Mouse (Mus musculus) neural tube, embryonic 11.5 days (tissue): Measurements from ENCODE around the gene Resp18. TPM values are rescaled to one million over a fixed set of nuclear protein-coding genes. Genes with fewer than 3 reads are reported as not detected.
A peak's percentile ranks its signal among the peaks of the same experiment; 100 is the strongest.

Source experiments
- ATAC-seq: fragments of 200-750 bp; cut with Nextera tagmentation; 2 replicates; pipeline ENCODE4 v1.8.0; 2017; ENCODE audit warnings: moderate number of reproducible peaks, mild to moderate bottlenecking, moderate TSS enrichment, moderate library complexity; ENCODE audit not compliant: insufficient read depth, low FRiP score, low TSS enrichment
- DNase-seq: peaks from one replicate; pipeline ENCODE4 v3.0.0-alpha.2; 2015; ENCODE audit warnings: low spot score
- H3K27ac ChIP-seq: fragments of 300-500 bp; sonication (generic); 2 replicates; pipeline ENCODE4 v1.5.1; 2014; ENCODE audit warnings: low read depth, mild to moderate bottlenecking, low read length
- H3K27me3 ChIP-seq: fragments of 300-500 bp; sonication (generic); 2 replicates; pipeline ENCODE4 v1.6.1; 2014; ENCODE audit warnings: mild to moderate bottlenecking, low read length, mixed read lengths; ENCODE audit not compliant: control insufficient read depth, insufficient read depth
- H3K36me3 ChIP-seq: fragments of 300-500 bp; sonication (generic); 2 replicates; pipeline ENCODE4 v1.6.1; 2014; ENCODE audit warnings: mild to moderate bottlenecking, low read length, moderate library complexity, mixed read lengths; ENCODE audit not compliant: control insufficient read depth, insufficient read depth
- H3K4me1 ChIP-seq: fragments of 300-500 bp; sonication (generic); 2 replicates; pipeline ENCODE4 v1.6.1; 2014; ENCODE audit warnings: low read length, mixed read lengths; ENCODE audit not compliant: control insufficient read depth, insufficient read depth
- H3K4me2 ChIP-seq: fragments of 300-500 bp; sonication (generic); 2 replicates; pipeline ENCODE4 v1.6.1; 2014; ENCODE audit warnings: low read depth, mild to moderate bottlenecking, moderate library complexity
- H3K4me3 ChIP-seq: fragments of 300-500 bp; sonication (generic); 2 replicates; pipeline ENCODE4 v1.5.1; 2014; ENCODE audit warnings: low read depth, low read length
- H3K9ac ChIP-seq: fragments of 300-500 bp; sonication (generic); 2 replicates; pipeline ENCODE4 v1.6.1; 2014; ENCODE audit warnings: mild to moderate bottlenecking, low read length
- H3K9me3 ChIP-seq: fragments of 300-500 bp; sonication (generic); 2 replicates; pipeline ENCODE4 v1.6.1; 2016; ENCODE audit warnings: low read length; ENCODE audit not compliant: control insufficient read depth
- WGBS: fragments of 180-500 bp; shearing (Covaris S2); extraction: QIAGEN DNeasy Blood & Tissue Kit; methylation state at CpG from one replicate; pipeline ENCODE4 v1.1.7; 2014; 5-methylcytosine and 5-hydroxymethylcytosine counted together
- polyA plus RNA-seq: library from polyadenylated mRNA; unstranded; fragments of >200 nt; fragmentation: Nextera tagmentation; extraction: Ambion mirVana; gene quantifications from 2 replicates; pipeline ENCODE4 v1.2.1, GENCODE M21; 2014

Gene Resp18
- polyA plus RNA-seq, 1 experiment from 2014 or later, result 35.0 TPM

- DNase-seq, result no peak
Measured at GRCm38 (mm10) chr1:75255516-75256046, 22.6 kb downstream of the Resp18 start.

GRCm38 (mm10) chr1:75254625-75255013, 23.6 kb downstream of the Resp18 start:
- H3K9me3 ChIP-seq, result no peaks in the 10 kb centered on the region
- 73% methylated on average over 8 of the region's 8 CpGs for WGBS
- H3K4me1 ChIP-seq, result peaks cover 2% of the 10 kb centered on the region; the same call in 1 of the 2 replicates
- no peak overlapping the region for H3K4me3 ChIP-seq
- no peak overlapping the region for H3K27ac ChIP-seq
- H3K36me3 ChIP-seq, result no peaks in the 10 kb centered on the region
- H3K4me2 ChIP-seq, result no peak overlapping the region
- H3K9ac ChIP-seq, result no peak overlapping the region
- H3K27me3 ChIP-seq, result no peaks in the 10 kb centered on the region
- no peak for ATAC-seq
- no peak for DNase-seq

More at GRCm38 (mm10) chr1:75255516-75256046, 22.6 kb downstream of the Resp18 start:
- Histone ChIP-seq H3K36me3 (no peaks in the 10 kb centered on the region), H3K27me3 (no peaks in the 10 kb centered on the region), H3K4me1 (peaks cover 2% of the 10 kb centered on the region; the same call in 1 of the 2 replicates), H3K9me3 (no peaks in the 10 kb centered on the region), H3K27ac (no peak overlapping the region), H3K4me2 (no peak overlapping the region), H3K9ac (no peak overlapping the region), H3K4me3 (no peak overlapping the region)
- 70% methylated on average over 10 of the region's 10 CpGs for WGBS
- no peak for ATAC-seq

GRCm38 (mm10) chr1:75253849-75254624, 24.2 kb downstream of the Resp18 start:
- ATAC-seq (0 out of 2 replicates have a peak, but pooled peaks have one; percentile 32), DNase-seq (peak; percentile 81)
- H3K27ac ChIP-seq, result no peak overlapping the region
- no peaks in the 10 kb centered on the region for H3K36me3 ChIP-seq
- H3K9ac ChIP-seq, result no peak overlapping the region
- H3K4me1 ChIP-seq, result peaks cover 2% of the 10 kb centered on the region; the same call in 1 of the 2 replicates
- H3K4me3 ChIP-seq, result no peak overlapping the region
- H3K4me2 ChIP-seq, result no peak overlapping the region
- no peaks in the 10 kb centered on the region for H3K9me3 ChIP-seq
- WGBS, result 67% methylated on average over 16 of the region's 16 CpGs
- no peaks in the 10 kb centered on the region for H3K27me3 ChIP-seq

- no peaks in the 10 kb centered on the region for H3K27me3 ChIP-seq
- no peak overlapping the region for H3K27ac ChIP-seq
- no peaks in the 10 kb centered on the region for H3K9me3 ChIP-seq
- no peak overlapping the region for H3K9ac ChIP-seq
- no peak for ATAC-seq
- no peak for DNase-seq
- no peak overlapping the region for H3K4me2 ChIP-seq
- WGBS, result 76% methylated on average over 16 of the region's 16 CpGs
- H3K36me3 ChIP-seq, result no peaks in the 10 kb centered on the region
- peaks cover 2% of the 10 kb centered on the region; the same call in 1 of the 2 replicates for H3K4me1 ChIP-seq
- H3K4me3 ChIP-seq, result no peak overlapping the region
Measured at GRCm38 (mm10) chr1:75253029-75253428, 25.2 kb downstream of the Resp18 start.

GRCm38 (mm10) chr1:75252308-75252707, 25.9 kb downstream of the Resp18 start:
- Histone ChIP-seq H3K9me3 (no peaks in the 10 kb centered on the region), H3K27ac (no peak overlapping the region), H3K36me3 (no peaks in the 10 kb centered on the region), H3K9ac (no peak overlapping the region), H3K4me1 (peaks cover 2% of the 10 kb centered on the region; the same call in 1 of the 2 replicates), H3K4me2 (no peak overlapping the region), H3K27me3 (no peaks in the 10 kb centered on the region), H3K4me3 (no peak overlapping the region)
- DNase-seq, result no peak
- no peak for ATAC-seq
- 70% methylated on average over 13 of the region's 13 CpGs for WGBS

- Histone ChIP-seq H3K4me2 (peak overlapping the region; percentile 21), H3K9me3 (no peaks in the 10 kb centered on the region), H3K4me1 (peaks cover 2% of the 10 kb centered on the region; the same call in 1 of the 2 replicates), H3K36me3 (no peaks in the 10 kb centered on the region), H3K27ac (no peak overlapping the region), H3K27me3 (no peaks in the 10 kb centered on the region), H3K9ac (no peak overlapping the region), H3K4me3 (no peak overlapping the region)
- ATAC-seq, result peak; percentile 52
- 7% methylated on average over 22 of the region's 22 CpGs for WGBS
- DNase-seq, result peak; percentile 78
Measured at GRCm38 (mm10) chr1:75251112-75251970, 26.9 kb downstream of the Resp18 start.

GRCm38 (mm10) chr1:75250498-75250897, 27.7 kb downstream of the Resp18 start:
- no peak overlapping the region for H3K4me3 ChIP-seq
- no peak overlapping the region for H3K9ac ChIP-seq
- no peaks in the 10 kb centered on the region for H3K27me3 ChIP-seq
- ATAC-seq (no peak), DNase-seq (no peak)
- no peaks in the 10 kb centered on the region for H3K9me3 ChIP-seq
- H3K27ac ChIP-seq, result no peak overlapping the region
- WGBS, result 48% methylated on average over 3 of the region's 3 CpGs
- no peak overlapping the region for H3K4me2 ChIP-seq
- no peaks in the 10 kb centered on the region for H3K36me3 ChIP-seq
- H3K4me1 ChIP-seq, result peaks cover 2% of the 10 kb centered on the region; the same call in 1 of the 2 replicates

- ATAC-seq (no peak), DNase-seq (no peak)
- no peaks in the 10 kb centered on the region for H3K9me3 ChIP-seq
- peaks cover 2% of the 10 kb centered on the region; the same call in 1 of the 2 replicates for H3K4me1 ChIP-seq
- no peak overlapping the region for H3K4me3 ChIP-seq
- H3K36me3 ChIP-seq, result no peaks in the 10 kb centered on the region
- WGBS, result 60% methylated on average over 9 of the region's 9 CpGs
- no peak overlapping the region for H3K9ac ChIP-seq
- no peak overlapping the region for H3K4me2 ChIP-seq
- no peaks in the 10 kb centered on the region for H3K27me3 ChIP-seq
- H3K27ac ChIP-seq, result no peak overlapping the region
Measured at GRCm38 (mm10) chr1:75248041-75248772, 30.0 kb downstream of the Resp18 start.
